Mouse (Mus musculus): ENCODE measurements around the gene Itpk1.
A peak's percentile ranks its signal among the peaks of the same experiment; 100 is the strongest.

- TF ChIP-seq EP300 (IDR thresholded peaks at IDR 0.05; ENCODE audit: insufficient read depth, low read depth, low read length) (no peak), CTCF (IDR thresholded peaks at IDR 0.05; ENCODE audit: low read depth, low read length) (peak; percentile 54)
These were observed 180.0 kb downstream of the Itpk1 start for GRCm38 (mm10) chr12:102524760-102525159.
